Mouse (Mus musculus) Muller cell, postnatal 12 days (primary cell): ENCODE results near the gene Olfr25.

Experiments
- DNase-seq: peaks from one replicate; pipeline ENCODE4 v3.0.0-alpha.2; 2015; ENCODE audit errors: inconsistent ontology term

Olfr25 gene

DNA sequence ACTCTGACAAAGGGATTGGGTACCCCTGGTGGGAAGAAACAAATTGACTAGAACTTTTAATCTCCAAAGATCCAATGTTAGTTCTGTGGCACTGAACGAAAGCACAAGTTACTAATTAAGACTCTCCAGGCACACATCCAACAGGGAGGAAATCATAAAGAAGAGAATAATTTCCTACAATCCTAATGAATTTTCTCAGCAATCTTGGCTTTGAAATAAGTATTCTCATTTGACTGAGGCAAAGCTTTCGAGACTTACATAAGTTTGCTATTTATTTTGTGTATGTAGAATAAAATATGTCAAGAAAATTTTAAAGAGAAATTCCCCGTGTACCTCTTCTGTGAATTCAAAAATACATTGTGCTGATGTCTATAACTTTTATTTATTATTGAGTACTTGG, at the start of gene Olfr25:
Olfr25 (plus strand) TSS at position 301 of the 400 bp plus-strand sequence.
- DNase-seq: no peak

DNA sequence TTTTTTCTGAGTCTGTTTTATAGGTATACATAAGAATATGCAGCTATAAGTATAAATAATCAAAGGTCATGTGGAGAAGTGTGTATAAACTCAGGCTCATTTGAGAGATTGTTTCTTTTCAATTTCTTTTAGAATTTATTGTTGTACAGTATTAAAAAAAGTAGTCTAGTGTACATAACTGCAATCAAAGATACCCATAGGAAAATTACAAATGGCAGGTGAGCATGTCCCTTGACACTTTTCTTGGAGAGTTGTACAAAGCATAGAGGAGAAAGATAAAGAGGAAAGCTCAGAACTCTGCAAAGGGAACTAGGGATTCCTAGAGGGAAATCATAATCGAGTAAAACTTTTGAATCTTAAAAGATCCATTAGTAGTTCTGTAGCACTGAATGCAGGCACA, 38.1 kb upstream of the Olfr25 start, which contains the start of gene Olfr896-ps1:
Olfr896-ps1 (plus strand) TSS at position 301 of the 400 bp plus-strand sequence.
- no peak for DNase-seq

DNA sequence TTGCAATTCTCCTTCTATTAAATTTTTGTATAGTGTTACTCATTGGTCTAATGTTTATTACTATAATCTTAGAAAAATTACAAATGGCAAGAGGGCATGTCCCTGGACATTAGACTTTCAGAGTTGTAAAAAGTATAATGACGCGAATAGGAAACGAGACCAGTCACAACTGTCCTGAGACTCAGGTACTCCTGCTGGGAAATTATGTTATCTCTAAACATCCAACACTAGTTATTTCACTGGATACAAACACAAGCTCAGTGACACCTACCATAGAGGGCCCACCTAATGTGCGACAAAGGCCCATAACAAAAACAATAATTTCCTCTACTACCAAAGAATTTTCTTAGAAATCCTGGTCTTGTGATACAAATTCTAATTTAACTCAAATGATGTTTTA, 19.3 kb downstream of the Olfr25 start, which contains the start of gene Olfr898:
Olfr898 (plus strand) TSS at position 301 of the 400 bp plus-strand sequence.
- no peak for DNase-seq

DNA sequence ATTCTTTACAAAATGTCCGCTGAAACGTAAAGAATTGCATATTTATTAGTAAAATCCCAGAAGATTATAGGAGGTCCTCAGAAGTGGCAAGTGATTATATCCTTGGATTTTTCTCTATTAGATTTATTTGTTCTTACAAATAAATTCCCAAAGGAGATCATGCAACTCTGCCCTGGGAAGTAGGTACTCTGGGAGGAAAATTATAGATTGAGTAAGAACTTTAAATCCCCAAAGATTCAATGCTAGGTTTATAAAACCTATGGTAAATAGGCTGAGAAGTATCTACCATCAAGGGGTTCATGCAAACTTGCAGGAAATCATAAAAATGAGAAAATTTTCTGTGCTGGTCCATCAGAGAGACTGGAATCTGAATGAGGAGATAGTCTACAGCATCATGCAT, 37.7 kb downstream of the Olfr25 start, which contains the start of gene Olfr250:
Olfr250 (plus strand) TSS at position 301 of the 400 bp plus-strand sequence.
- no peak for DNase-seq

DNA sequence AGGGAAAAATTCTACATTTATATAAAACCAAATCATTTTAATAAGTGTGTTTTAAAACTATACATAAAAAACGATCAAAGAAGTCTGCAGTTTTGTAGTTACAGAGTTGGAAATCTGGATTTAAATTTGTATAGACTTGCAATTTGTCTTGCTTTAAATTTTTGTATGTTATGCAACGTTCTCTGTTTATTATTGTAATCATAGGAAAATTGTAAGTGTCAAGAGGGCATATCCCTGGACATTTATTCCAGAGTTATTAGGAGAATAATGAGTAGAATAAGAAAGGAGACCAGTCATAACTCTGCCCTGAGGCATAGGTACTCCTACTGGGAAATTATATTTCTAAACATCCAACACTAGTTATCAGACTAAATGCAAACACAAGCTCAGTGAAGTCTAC, 47.9 kb downstream of the Olfr25 start, which contains the start of gene Olfr251:
Olfr251 (plus strand) TSS at position 301 of the 400 bp plus-strand sequence.
- no peak for DNase-seq
